Mouse (Mus musculus) sigmoid colon, adult 10 weeks (tissue): ENCODE data around the gene Appbp2. TPM values are rescaled to one million over a fixed set of nuclear protein-coding genes. Genes with fewer than 3 reads are reported as not detected.

Source experiments
- polyA plus RNA-seq: library from polyadenylated mRNA; stranded (reverse); fragments of 350-450 nt; fragmentation: Illumina TruSeq; extraction: RNeasy Lipid Tissue Mini Kit (QIAGEN cat#74804); gene quantifications from one replicate; pipeline ENCODE4 v1.2.3, GENCODE M21; 2014; ENCODE audit warnings: low read depth, low replicate concordance

Gene Appbp2
- 64.5 TPM for polyA plus RNA-seq

GRCm38 (mm10) chr11:85234990-85235841 is at the start of gene Appbp2:
Gene Appbp2, minus strand, starts transcription at chr11:85235130.

DNA sequence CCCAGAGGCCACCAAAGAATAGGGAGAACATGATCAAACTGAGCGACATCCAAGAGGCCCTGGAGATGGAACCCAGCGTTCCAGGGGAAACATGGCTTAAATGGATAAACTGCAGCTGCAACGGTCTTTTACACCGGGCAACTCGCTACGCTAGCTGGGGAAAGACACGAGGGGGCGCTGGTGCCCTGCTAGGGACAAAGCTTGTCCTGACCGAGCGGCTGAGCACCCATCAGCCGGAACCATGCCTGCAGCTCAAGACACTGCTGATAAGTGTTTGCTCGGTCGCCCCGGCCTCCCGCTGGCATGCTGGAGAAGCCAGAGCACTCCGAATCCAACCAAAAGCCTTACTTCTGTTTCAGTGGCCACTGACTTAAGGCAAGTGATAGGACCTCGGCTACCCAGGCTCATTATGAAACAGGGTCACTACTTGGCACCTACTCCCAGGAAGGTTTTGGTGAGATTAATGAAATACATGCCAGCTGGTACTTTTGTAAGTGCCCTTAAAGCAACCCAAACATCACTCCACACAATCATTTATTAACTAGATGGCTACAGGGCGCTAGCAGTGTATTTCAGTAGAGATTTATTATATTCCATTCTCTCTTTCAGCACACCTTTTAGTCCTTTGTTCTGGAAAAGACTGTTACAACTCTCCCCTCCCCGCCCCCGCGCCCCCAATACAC is 64.7 kb downstream of the Appbp2 start, which contains the start of gene 1700125H20Rik:
Gene 1700125H20Rik (plus strand): TSS at position 347 of the 683 bp plus-strand sequence.

GRCm38 (mm10) chr11:85139581-85140540 is 95.1 kb downstream of the Appbp2 start, which contains the start of gene Usp32:
Gene Usp32, minus strand, starts transcription at chr11:85140161.

Other genes with a start within 250 kb of the Appbp2 start
- gene Usp32, start 95.0 kb downstream of the Appbp2 start, polyA plus RNA-seq, result 58.9 TPM
- not detected for gene 1700125H20Rik, start 64.7 kb downstream of the Appbp2 start, polyA plus RNA-seq
- 18.2 TPM for gene Ppm1d, start 76.1 kb upstream of the Appbp2 start, polyA plus RNA-seq
- gene Bcas3, start 118.0 kb upstream of the Appbp2 start, polyA plus RNA-seq, result 9.3 TPM